8 mouse cellular contexts compared by ENCODE assay signal in genomic region chr12:51275818-51276538, GRCm38 (mm10).
DNase-seq lines count a peak whose midpoint lies in the region; ATAC-seq and TF ChIP-seq lines count a peak whose summit lies in the region.

No protein-coding gene starts in this region.

- no peaks in the 10 kb centered on the region for H3K27me3 ChIP-seq in heart, embryonic 16.5 days (ENCODE audit: control insufficient read depth, insufficient read depth, low read length)
- H3K27me3 ChIP-seq in heart, embryonic 10.5 days (ENCODE audit: insufficient read depth, poor library complexity, severe bottlenecking): no peaks in the 10 kb centered on the region
- no peaks in the 10 kb centered on the region for H3K27me3 ChIP-seq in forebrain, postnatal 0 days (ENCODE audit: insufficient read depth, low read length)

- H3K36me3 ChIP-seq in heart, embryonic 16.5 days (ENCODE audit: control insufficient read depth, insufficient read depth): no peaks in the 10 kb centered on the region
- no peaks in the 10 kb centered on the region for H3K36me3 ChIP-seq in heart, embryonic 10.5 days
- H3K36me3 ChIP-seq in forebrain, postnatal 0 days (ENCODE audit: insufficient read depth): no peaks in the 10 kb centered on the region

- TF ChIP-seq CTCF in forebrain, postnatal 0 days (IDR thresholded peaks at IDR 0.05; ENCODE audit: low read depth): peak; percentile 78

- H3K4me1 ChIP-seq in heart, embryonic 16.5 days (ENCODE audit: control insufficient read depth, insufficient read depth, low read length): no peaks in the 10 kb centered on the region
- no peaks in the 10 kb centered on the region for H3K4me1 ChIP-seq in heart, embryonic 10.5 days
- H3K4me1 ChIP-seq in forebrain, postnatal 0 days (ENCODE audit: insufficient read depth): 0 out of 2 replicates have a peak, but pooled peaks cover 5% of the 10 kb centered on the region

- WGBS in heart, embryonic 16.5 days: 49% methylated on average over 14 of the region's 14 CpGs
- 46% methylated on average over 14 of the region's 14 CpGs for WGBS in heart, embryonic 10.5 days
- WGBS in forebrain, postnatal 0 days: 33% methylated on average over 14 of the region's 14 CpGs

- DNase-seq in heart, embryonic 10.5 days (ENCODE audit: low spot score): no peak
- DNase-seq in 3T3-L1 (ENCODE audit: low read depth, low spot score): peak; percentile 66
- DNase-seq in MEL-GATA-1-ER (ENCODE audit: extremely low read depth, low read depth): peak; percentile 14
- DNase-seq in forebrain, postnatal 0 days: peak; percentile 88
- peak; percentile 30 for DNase-seq in retina, postnatal 7 days (ENCODE audit: low read depth, low spot score)
- no peak for DNase-seq in testis, postnatal 10 days (ENCODE audit: low spot score)

- H3K4me3 ChIP-seq in heart, embryonic 16.5 days (ENCODE audit: low read length): no peak overlapping the region
- H3K4me3 ChIP-seq in heart, embryonic 10.5 days: no peak overlapping the region
- no peak overlapping the region for H3K4me3 ChIP-seq in forebrain, postnatal 0 days (ENCODE audit: low read depth, low read length)

- H3K9ac ChIP-seq in heart, embryonic 16.5 days (ENCODE audit: low read length): no peak overlapping the region
- H3K9ac ChIP-seq in forebrain, postnatal 0 days: peak overlapping the region; percentile 2; the same call in 1 of the 2 replicates

- no peaks in the 10 kb centered on the region for H3K9me3 ChIP-seq in heart, embryonic 16.5 days (replicated peaks; ENCODE audit: control insufficient read depth, low read length)
- no peaks in the 10 kb centered on the region for H3K9me3 ChIP-seq in heart, embryonic 10.5 days
- H3K9me3 ChIP-seq in forebrain, postnatal 0 days (ENCODE audit: low read length): no peaks in the 10 kb centered on the region

- no peak overlapping the region for H3K27ac ChIP-seq in heart, embryonic 16.5 days (ENCODE audit: low read length)
- no peak overlapping the region for H3K27ac ChIP-seq in heart, embryonic 10.5 days
- peak overlapping the region; percentile 74 for H3K27ac ChIP-seq in forebrain, postnatal 0 days (ENCODE audit: low read depth, low read length)

- no peak for ATAC-seq in heart, embryonic 16.5 days (replicated peaks; ENCODE audit: extremely low read depth, insufficient read depth, low FRiP score)
- peak; percentile 87 for ATAC-seq in forebrain, postnatal 0 days
- ATAC-seq in megakaryocyte, adult 5-6 weeks (ENCODE audit: poor library complexity, severe bottlenecking): no peak

- peak overlapping the region; percentile 38 for H3K4me2 ChIP-seq in heart, embryonic 16.5 days (ENCODE audit: low read depth, low read length)
- H3K4me2 ChIP-seq in forebrain, postnatal 0 days (ENCODE audit: low read depth): peak overlapping the region; percentile 37

Comparison
In these comparisons a context has a peak if more than half of its experiments do, and no peak if none do; other contexts are left out.
1. DNase-seq: peak in 3T3-L1 (single experiment), MEL-GATA-1-ER (single experiment), forebrain, postnatal 0 days (single experiment) and retina, postnatal 7 days (single experiment); none in heart, embryonic 10.5 days (single experiment) and testis, postnatal 10 days (single experiment).